Mouse (Mus musculus) lung, embryonic 16.5 days (tissue): ENCODE results near the gene Gipc1. TPM values are rescaled to one million over a fixed set of nuclear protein-coding genes. Genes with fewer than 3 reads are reported as not detected.

Experiments
- ATAC-seq: fragments of 200-750 bp; cut with Nextera tagmentation; 2 replicates; pipeline ENCODE4 v1.8.0; 2017; ENCODE audit warnings: low read depth, mild to moderate bottlenecking, moderate library complexity
- H3K27ac ChIP-seq: fragments of 300-500 bp; sonication (generic); 2 replicates; pipeline ENCODE4 v1.5.1; 2014; ENCODE audit warnings: mild to moderate bottlenecking, control low read depth, low read length
- H3K27me3 ChIP-seq: fragments of 300-500 bp; sonication (generic); 2 replicates; pipeline ENCODE4 v1.6.1; 2014; ENCODE audit warnings: low read depth, low read length, mixed read lengths; ENCODE audit not compliant: control insufficient read depth, insufficient read depth
- H3K36me3 ChIP-seq: fragments of 300-500 bp; sonication (generic); 2 replicates; pipeline ENCODE4 v1.6.1; 2014; ENCODE audit warnings: low read length; ENCODE audit not compliant: control insufficient read depth, insufficient read depth
- H3K4me1 ChIP-seq: fragments of 300-500 bp; sonication (generic); replicated peaks from 2 replicates; pipeline ENCODE4 v1.6.1; 2014; ENCODE audit warnings: low read length, mixed read lengths; ENCODE audit not compliant: control insufficient read depth, insufficient read depth
- H3K4me2 ChIP-seq: fragments of 300-500 bp; sonication (generic); 2 replicates; pipeline ENCODE4 v1.6.1; 2014; ENCODE audit warnings: low read depth, low read length, control low read depth
- H3K4me3 ChIP-seq: fragments of 300-500 bp; sonication (generic); 2 replicates; pipeline ENCODE4 v1.5.1; 2014; ENCODE audit warnings: mild to moderate bottlenecking, low read length, control low read depth
- H3K9ac ChIP-seq: fragments of 300-500 bp; sonication (generic); 2 replicates; pipeline ENCODE4 v1.6.1; 2014; ENCODE audit warnings: low read length, control low read depth
- H3K9me3 ChIP-seq: fragments of 300-500 bp; sonication (generic); 2 replicates; pipeline ENCODE4 v1.6.1; 2016; ENCODE audit warnings: low read length; ENCODE audit not compliant: control insufficient read depth
- WGBS: fragments of 180-500 bp; shearing (Covaris S2); extraction: QIAGEN DNeasy Blood & Tissue Kit; methylation state at CpG from one replicate; pipeline ENCODE4 v1.1.7; 2014; 5-methylcytosine and 5-hydroxymethylcytosine counted together
- polyA plus RNA-seq: library from polyadenylated mRNA; unstranded; fragments of >200 nt; fragmentation: Nextera tagmentation; extraction: Ambion mirVana; gene quantifications from 2 replicates; pipeline ENCODE4 v1.2.1, GENCODE M21; 2015

The Gipc1 gene
- polyA plus RNA-seq, 1 experiment from 2014 or later, result 190 TPM

DNA sequence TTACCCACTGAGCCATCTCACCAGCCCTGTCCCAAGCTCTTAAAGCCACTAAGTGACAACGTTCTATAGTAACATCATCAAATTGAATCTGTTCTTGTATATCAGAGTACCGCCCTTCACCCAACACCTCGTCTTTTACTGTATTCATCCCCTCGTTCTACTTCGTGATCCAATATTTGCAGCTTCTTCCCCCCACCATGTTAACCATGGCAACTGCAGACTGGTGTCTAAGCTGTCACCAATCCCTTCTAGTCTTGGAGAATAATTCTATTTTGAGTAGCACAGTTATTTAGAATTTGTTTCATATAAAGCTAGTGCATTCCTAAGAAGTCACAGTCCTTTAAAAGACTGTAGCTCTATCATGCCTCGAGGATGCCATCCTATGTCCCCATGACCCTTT lies 36.8 kb downstream of the Gipc1 start:
- H3K36me3 ChIP-seq, result peaks cover 21% of the 10 kb centered on the region
- H3K27ac ChIP-seq, result no peak overlapping the region
- no peaks in the 10 kb centered on the region for H3K4me1 ChIP-seq

DNA sequence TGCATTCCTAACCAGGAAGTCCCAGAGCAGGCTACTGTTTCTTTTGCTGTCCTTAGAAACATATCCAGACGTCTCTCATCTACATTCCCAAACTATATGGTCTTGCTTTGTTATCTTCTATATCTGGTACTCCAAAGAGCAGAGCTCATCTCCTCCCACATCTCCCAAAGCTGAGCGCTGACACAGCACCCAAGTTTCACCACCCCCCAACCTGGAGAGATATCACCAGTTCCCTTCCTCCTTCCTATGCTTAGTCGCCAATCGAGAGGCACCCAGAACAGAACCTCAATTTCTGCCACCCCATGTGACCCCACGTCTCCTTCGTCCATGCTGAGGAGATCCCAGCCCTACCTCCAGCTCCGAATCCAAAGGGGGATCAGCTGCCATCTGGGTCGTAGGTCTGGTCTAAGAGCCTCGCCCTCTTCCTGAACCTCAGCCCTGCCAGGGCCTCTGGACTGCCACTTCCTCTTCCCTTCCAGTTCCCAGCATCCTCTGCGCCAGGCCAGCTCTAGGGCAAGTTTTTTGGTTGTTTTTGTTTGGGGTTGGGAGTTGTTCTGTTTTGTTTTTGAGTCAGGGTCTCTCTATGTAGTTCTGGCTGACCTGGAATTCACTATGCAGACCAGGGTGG lies 41.2 kb downstream of the Gipc1 start:
- H3K27ac ChIP-seq, result no peak overlapping the region
- no peak for ATAC-seq
- no peaks in the 10 kb centered on the region for H3K9me3 ChIP-seq
- peaks cover 12% of the 10 kb centered on the region for H3K36me3 ChIP-seq
- 64% methylated on average over 10 of the region's 10 CpGs for WGBS
- no peak overlapping the region for H3K9ac ChIP-seq
- H3K4me1 ChIP-seq, result peaks cover 16% of the 10 kb centered on the region
- no peak overlapping the region for H3K4me3 ChIP-seq
- H3K4me2 ChIP-seq, result no peak overlapping the region
- no peaks in the 10 kb centered on the region for H3K27me3 ChIP-seq

More for the DNA sequence above, 36.8 kb downstream of the Gipc1 start:
- Histone ChIP-seq H3K9me3 (no peaks in the 10 kb centered on the region), H3K27me3 (no peaks in the 10 kb centered on the region), H3K4me2 (no peak overlapping the region), H3K4me3 (no peak overlapping the region), H3K9ac (no peak overlapping the region)
- WGBS, result 85% methylated on average over 6 of the region's 6 CpGs
- no peak for ATAC-seq

GRCm38 (mm10) chr8:83694369-83695160 lies 42.1 kb downstream of the Gipc1 start:
- Histone ChIP-seq H3K4me1 (peaks cover 16% of the 10 kb centered on the region), H3K27me3 (no peaks in the 10 kb centered on the region), H3K9me3 (no peaks in the 10 kb centered on the region), H3K4me3 (no peak overlapping the region), H3K27ac (no peak overlapping the region), H3K4me2 (no peak overlapping the region), H3K9ac (no peak overlapping the region), H3K36me3 (peaks cover 12% of the 10 kb centered on the region)
- ATAC-seq, result no peak
- WGBS, result 73% methylated on average over 11 of the region's 11 CpGs

- H3K27ac ChIP-seq, result no peak overlapping the region; the same call in 1 of the 2 replicates
- WGBS, result 68% methylated on average over 10 of the region's 17 CpGs
- H3K27me3 ChIP-seq, result no peaks in the 10 kb centered on the region
- no peaks in the 10 kb centered on the region for H3K9me3 ChIP-seq
- peaks cover 19% of the 10 kb centered on the region for H3K4me1 ChIP-seq
- no peak overlapping the region for H3K9ac ChIP-seq
- ATAC-seq, result no peak
- H3K4me2 ChIP-seq, result no peak overlapping the region
- no peak overlapping the region for H3K4me3 ChIP-seq
- H3K36me3 ChIP-seq, result peaks cover 12% of the 10 kb centered on the region
Observed at GRCm38 (mm10) chr8:83695351-83696106, 43.1 kb downstream of the Gipc1 start.

DNA sequence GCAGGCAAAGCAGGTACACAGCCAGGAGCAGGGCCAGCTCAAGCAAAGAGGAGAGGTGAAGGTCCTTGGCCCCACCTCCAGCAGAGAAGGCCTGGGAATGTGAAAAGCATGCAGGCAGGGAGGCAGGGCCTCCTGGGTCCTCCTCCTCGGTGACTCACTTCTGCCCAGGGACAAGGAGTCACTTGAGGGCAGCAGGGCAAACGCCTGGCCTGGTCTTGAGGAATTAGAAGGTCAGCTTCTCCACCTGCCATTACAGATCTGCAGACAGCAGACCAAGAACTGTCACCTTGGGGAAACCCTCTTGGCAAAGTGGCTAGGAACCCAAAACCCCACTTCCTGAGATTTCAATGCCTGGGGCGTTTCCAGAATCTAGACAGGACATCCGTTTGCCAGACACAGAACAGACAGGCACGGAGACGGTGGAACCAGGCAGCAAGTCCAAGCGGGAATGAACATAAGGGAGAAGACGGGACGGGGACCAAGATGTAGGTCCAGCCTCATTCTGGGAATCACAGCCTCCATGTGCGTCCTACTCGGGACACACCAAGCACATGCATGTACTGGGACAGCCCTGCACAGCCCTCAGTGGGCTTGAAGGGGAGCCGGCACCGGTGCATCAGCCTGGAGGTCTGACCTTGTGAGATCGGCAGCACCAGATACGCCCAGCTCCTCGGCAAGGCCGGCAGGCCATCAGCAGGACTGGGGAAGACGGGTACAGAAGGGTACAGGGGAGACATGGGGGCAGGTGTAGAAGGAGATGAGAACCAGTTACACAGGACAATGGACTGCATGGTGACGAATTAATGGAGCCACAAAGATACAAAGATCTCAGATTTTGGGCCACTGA lies 45.1 kb downstream of the Gipc1 start:
- H3K4me3 ChIP-seq, result peak overlapping the region; percentile 92
- WGBS, result 46% methylated on average over 19 of the region's 19 CpGs
- H3K4me2 ChIP-seq, result peak overlapping the region; percentile 94
- H3K9ac ChIP-seq, result peak overlapping the region; percentile 99
- peak overlapping the region; percentile 84 for H3K27ac ChIP-seq
- no peaks in the 10 kb centered on the region for H3K27me3 ChIP-seq
- no peaks in the 10 kb centered on the region for H3K36me3 ChIP-seq
- no peak for ATAC-seq
- no peaks in the 10 kb centered on the region; the same call in 1 of the 2 replicates for H3K9me3 ChIP-seq
- peaks cover 19% of the 10 kb centered on the region for H3K4me1 ChIP-seq

GRCm38 (mm10) chr8:83698291-83698660 lies 45.8 kb downstream of the Gipc1 start:
- Histone ChIP-seq H3K4me1 (peaks cover 19% of the 10 kb centered on the region), H3K4me2 (peak overlapping the region; percentile 94), H3K27ac (peak overlapping the region; percentile 84), H3K4me3 (peak overlapping the region; percentile 92), H3K36me3 (no peaks in the 10 kb centered on the region), H3K9ac (peak overlapping the region; percentile 99), H3K9me3 (no peaks in the 10 kb centered on the region; the same call in 1 of the 2 replicates), H3K27me3 (no peaks in the 10 kb centered on the region)
- WGBS, result 4% methylated on average over 15 of the region's 15 CpGs
- peak; percentile 12; the same call in 1 of the 2 replicates for ATAC-seq

- Histone ChIP-seq H3K9ac (peak within 1 kb of the TSS; percentile 99), H3K4me3 (peak within 1 kb of the TSS; percentile 92), H3K27me3 (no peaks in the 10 kb centered on the region), H3K27ac (peak within 1 kb of the TSS; percentile 84), H3K4me2 (peak within 1 kb of the TSS; percentile 94), H3K36me3 (no peaks in the 10 kb centered on the region), H3K4me1 (peaks cover 19% of the 10 kb centered on the region), H3K9me3 (no peaks in the 10 kb centered on the region; the same call in 1 of the 2 replicates)
- WGBS, result under 1% methylated on average over 58 of the region's 85 CpGs
- peak; percentile 96 for ATAC-seq
Observed at GRCm38 (mm10) chr8:83698661-83699453, 46.4 kb downstream of the Gipc1 start, which contains the start of gene Pkn1. Pkn1 (minus strand) TSS chr8:83699179.

DNA sequence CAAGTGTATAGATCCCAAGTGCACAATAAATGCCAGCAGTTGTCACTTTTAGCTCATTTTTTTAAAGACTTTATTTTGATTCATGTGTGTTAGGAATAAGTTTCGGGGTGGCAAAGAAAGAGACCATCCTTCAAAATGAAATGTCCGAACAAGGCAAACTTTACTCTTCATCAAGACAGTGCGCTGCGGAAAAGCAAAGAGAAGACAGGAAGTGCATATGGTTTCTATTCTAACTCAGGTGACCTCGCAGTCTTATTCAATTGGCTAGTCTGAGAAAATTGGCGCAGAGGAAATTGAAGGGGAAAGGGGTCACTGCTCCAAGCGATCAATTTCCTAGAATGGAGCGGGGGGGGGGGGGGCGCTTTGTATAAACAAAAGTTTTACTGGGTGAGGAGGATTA lies 47.1 kb downstream of the Gipc1 start:
- Histone ChIP-seq H3K4me2 (peak overlapping the region; percentile 94), H3K4me3 (peak overlapping the region; percentile 92), H3K27ac (peak overlapping the region; percentile 84), H3K27me3 (no peaks in the 10 kb centered on the region), H3K36me3 (no peaks in the 10 kb centered on the region), H3K9ac (peak overlapping the region; percentile 99), H3K9me3 (no peaks in the 10 kb centered on the region; the same call in 1 of the 2 replicates), H3K4me1 (peaks cover 19% of the 10 kb centered on the region)
- ATAC-seq, result no peak
- 17% methylated on average over 9 of the region's 9 CpGs for WGBS
